Mouse (Mus musculus): ENCODE measurements around the gene Ceacam18. TPM values are rescaled to one million over a fixed set of nuclear protein-coding genes. Genes with fewer than 3 reads are reported as not detected.
"Not testable (repeated sequence)": the region's sequence is repeated elsewhere in the genome, so short reads cannot be mapped to it uniquely, and the experiment has no call there.

Ceacam18 gene
- polyA plus RNA-seq, 1 experiment from 2014 or later, result 0.05 TPM

DNA sequence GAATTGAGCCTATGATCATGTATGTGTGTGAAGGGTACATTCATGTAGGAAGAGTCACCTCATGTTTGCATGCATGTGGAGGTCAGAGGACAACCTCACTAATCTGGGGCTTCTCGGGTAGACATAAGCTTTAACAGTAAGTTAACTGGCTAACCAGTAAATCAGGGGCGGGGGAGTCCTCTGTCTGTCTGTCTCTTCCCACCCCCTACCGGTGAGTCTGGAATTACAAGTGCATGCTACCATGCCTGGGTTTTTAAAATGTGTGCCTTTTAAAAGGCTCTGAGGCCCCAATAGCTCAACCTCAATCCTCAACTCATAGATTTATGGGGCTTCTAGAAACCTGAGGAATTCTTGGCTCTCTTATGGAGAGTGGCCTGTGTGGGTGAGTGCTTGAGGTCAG is 34.1 kb downstream of the Ceacam18 start:
- H3K4me1 ChIP-seq (replicated peaks), result peaks cover 21% of the 10 kb centered on the region
- H3K9me3 ChIP-seq (replicated peaks), result no peaks in the 10 kb centered on the region
- WGBS (ENCODE audit: insufficient replicate concordance), result 13% methylated on average over 3 of the region's 3 CpGs
- no peaks in the 10 kb centered on the region for H3K27me3 ChIP-seq
- H3K4me2 ChIP-seq, result no peak overlapping the region
- no peak overlapping the region for H3K27ac ChIP-seq (replicated peaks)
- H3K9ac ChIP-seq, result no peak overlapping the region
- ATAC-seq (ENCODE audit: insufficient read depth), result no peak
- no peak overlapping the region for H3K4me3 ChIP-seq (replicated peaks)
- H3K36me3 ChIP-seq (replicated peaks), result no peaks in the 10 kb centered on the region

DNA sequence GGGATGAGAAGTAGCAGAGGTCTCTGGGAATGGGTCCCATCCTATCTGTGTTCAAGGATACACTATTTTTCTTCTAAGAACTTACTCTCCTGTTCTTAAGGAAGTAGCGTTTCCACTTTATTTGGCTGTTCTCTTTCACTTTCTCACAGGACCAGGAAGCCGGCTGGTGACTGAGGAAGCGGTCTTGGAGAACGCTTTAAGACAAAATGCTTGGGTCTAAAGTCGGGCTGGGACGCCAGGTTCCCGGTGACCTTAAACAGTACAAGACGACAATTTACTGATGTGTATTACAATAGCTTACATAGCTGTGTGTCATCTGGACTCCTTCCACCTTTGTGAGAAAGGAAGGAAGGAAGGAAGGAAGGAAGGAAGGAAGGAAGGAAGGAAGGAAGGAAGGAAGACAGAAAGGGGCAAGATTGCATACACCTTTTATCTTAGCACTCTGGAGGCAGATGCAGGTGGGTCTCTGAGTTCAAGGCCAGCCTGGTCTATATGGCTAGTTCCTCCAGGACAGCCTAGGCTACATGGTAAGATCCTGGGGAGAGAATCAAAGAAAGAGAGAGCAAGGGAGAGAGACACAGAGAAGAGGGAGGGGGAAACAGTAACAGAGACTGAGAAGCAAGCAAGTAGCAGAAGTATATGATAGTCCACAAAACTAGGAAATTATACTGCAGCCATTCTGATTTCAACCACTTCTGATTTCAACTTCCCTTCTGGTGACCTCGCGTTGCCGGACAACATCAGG is 36.7 kb downstream of the Ceacam18 start:
- H3K4me2 ChIP-seq, result peak overlapping the region; percentile 72
- peak overlapping the region; percentile 65 for H3K9ac ChIP-seq
- H3K9me3 ChIP-seq (replicated peaks), result no peaks in the 10 kb centered on the region
- H3K36me3 ChIP-seq (replicated peaks), result peaks cover 16% of the 10 kb centered on the region
- H3K27me3 ChIP-seq, result no peaks in the 10 kb centered on the region
- peak; percentile 26 for ATAC-seq (ENCODE audit: insufficient read depth)
- WGBS (ENCODE audit: insufficient replicate concordance), result 58% methylated on average over 11 of the region's 11 CpGs
- peaks cover 21% of the 10 kb centered on the region for H3K4me1 ChIP-seq (replicated peaks)
- peak overlapping the region; percentile 69 for H3K4me3 ChIP-seq (replicated peaks)
- H3K27ac ChIP-seq (replicated peaks), result no peak overlapping the region

DNA sequence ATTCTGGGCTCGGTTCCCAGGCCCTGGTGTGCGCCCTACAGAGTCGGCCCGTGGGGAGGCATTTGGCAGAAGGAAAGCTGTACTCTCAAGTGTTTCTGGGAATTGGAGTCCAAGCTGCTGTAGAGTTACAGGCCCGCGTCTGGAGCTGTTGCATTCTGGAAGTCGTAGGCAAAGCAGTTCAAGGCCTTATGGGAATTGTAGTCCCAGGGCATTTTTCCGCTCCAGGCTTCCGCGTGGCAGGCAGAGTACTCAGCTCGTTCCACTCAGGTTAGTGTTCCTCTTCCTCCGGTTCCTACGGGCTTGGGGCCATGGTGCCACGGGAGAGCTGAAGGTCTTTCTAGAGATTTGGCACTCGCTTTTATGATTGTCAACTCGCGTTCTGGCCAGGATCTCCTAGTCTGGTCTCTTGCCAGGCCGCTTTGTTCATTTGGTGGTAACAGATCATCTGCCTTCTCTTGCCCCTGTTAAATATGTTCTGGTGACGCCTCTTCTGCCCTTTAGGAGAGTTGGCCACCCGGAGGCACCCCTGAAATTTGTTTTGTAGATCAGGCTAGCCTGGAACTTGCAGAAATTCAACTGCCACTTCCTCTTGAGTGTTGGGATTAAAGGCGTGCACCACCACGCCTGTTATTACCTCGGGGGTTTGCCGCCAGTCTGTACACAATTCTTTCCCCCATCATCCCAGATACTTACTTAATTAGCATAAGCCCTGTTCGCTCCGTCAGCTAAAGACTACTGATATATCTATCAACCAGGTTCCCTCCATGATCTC is 37.5 kb downstream of the Ceacam18 start, which contains the start of gene Ctu1:
Gene Ctu1, plus strand, starts transcription at position 208 of the 772 bp plus-strand sequence.
- Histone ChIP-seq H3K36me3 (replicated peaks) (peaks cover 23% of the 10 kb centered on the region), H3K27ac (replicated peaks) (0 out of 2 replicates have a peak within 1 kb of the TSS, but pooled peaks have one; percentile 33), H3K4me1 (replicated peaks) (peaks cover 21% of the 10 kb centered on the region), H3K9ac (peak within 1 kb of the TSS; percentile 65), H3K27me3 (no peaks in the 10 kb centered on the region), H3K4me3 (replicated peaks) (peak within 1 kb of the TSS; percentile 69), H3K9me3 (replicated peaks) (no peaks in the 10 kb centered on the region), H3K4me2 (peak within 1 kb of the TSS; percentile 72)
- ATAC-seq (ENCODE audit: insufficient read depth), result peak; percentile 86
- under 1% methylated on average over 26 of the region's 26 CpGs for WGBS (ENCODE audit: insufficient replicate concordance)

DNA sequence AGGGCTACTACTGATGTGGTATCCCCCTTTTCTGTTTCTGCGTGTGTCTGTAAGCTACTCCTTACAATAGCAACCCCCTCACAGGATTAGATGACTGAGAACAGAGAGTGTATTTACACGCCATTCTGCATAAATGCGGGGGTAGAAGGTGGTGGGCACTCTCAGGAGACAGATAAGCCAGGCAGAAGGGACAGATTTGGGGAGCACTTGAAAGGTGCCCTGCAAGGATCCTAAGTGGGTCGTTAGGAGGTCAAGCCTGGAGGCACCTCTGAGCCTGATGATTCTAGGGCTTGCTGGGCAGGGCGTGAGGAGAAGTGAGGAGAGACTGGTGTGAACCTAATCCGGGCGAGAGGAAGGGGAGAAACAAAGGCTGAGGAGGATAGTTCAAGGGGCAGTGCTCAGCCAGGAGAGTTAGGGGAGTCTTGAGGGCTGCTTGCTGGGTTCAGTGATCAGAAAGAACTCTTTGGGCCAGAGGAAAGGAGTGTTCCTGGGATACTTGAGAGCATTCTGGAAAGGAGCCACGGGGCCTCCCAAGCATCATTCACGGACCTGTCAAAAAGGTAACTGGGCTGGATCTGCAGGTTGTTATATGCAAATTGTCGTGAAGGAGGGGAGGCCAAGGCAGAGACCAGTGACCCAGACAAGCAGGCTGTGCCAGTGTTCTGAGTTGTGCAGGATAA is 38.2 kb downstream of the Ceacam18 start:
- Histone ChIP-seq H3K36me3 (replicated peaks) (peaks cover 31% of the 10 kb centered on the region), H3K4me2 (peak overlapping the region; percentile 72), H3K4me3 (replicated peaks) (peak overlapping the region; percentile 69), H3K9ac (peak overlapping the region; percentile 65), H3K27ac (replicated peaks) (no peak overlapping the region), H3K9me3 (replicated peaks) (no peaks in the 10 kb centered on the region), H3K27me3 (no peaks in the 10 kb centered on the region), H3K4me1 (replicated peaks) (peaks cover 21% of the 10 kb centered on the region)
- WGBS (ENCODE audit: insufficient replicate concordance), result 17% methylated on average over 10 of the region's 10 CpGs
- ATAC-seq (ENCODE audit: insufficient read depth), result no peak

DNA sequence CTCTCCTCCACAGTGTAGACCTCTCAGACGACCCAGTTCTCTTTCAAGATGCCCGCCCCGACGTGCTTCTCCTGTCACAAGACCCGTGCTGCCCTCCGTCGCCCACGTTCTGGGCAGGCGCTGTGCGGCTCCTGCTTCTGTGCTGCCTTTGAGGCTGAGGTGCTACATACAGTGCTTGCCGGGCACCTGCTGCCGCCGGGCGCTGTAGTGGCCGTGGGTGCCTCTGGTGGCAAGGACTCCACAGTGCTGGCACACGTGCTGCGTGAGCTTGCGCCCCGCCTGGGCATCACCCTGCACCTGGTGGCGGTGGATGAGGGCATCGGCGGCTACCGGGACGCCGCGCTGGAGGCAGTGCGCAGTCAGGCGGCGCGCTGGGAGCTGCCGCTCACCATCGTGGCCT is 40.6 kb downstream of the Ceacam18 start:
- Histone ChIP-seq H3K4me3 (replicated peaks) (no peak overlapping the region), H3K9me3 (replicated peaks) (no peaks in the 10 kb centered on the region), H3K27me3 (no peaks in the 10 kb centered on the region), H3K36me3 (replicated peaks) (peaks cover 38% of the 10 kb centered on the region), H3K4me1 (replicated peaks) (peaks cover 21% of the 10 kb centered on the region), H3K4me2 (no peak overlapping the region), H3K9ac (no peak overlapping the region), H3K27ac (replicated peaks) (no peak overlapping the region)
- no peak for ATAC-seq (ENCODE audit: insufficient read depth)
- WGBS (ENCODE audit: insufficient replicate concordance), result 88% methylated on average over 32 of the region's 32 CpGs

DNA sequence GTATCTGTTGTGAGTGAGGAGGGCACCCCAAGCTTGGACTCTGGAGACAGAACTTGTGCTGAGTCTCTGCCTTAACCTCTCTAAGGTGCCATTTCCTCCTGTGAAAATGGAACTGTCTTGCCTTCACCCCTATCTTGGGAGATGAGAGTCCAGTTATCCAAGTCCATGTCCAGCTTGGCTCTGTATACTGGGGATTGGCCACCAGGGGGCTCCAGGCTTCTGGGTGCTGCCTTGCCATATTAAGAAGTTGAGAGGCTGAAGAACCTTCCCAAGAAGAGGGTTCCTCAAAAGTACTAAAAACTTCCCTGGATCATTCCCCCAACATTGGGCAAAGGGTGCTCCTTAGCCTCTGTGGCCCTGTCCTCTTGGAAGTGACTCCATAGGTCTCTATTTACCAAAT is 44.0 kb downstream of the Ceacam18 start:
- Histone ChIP-seq H3K27me3 (no peaks in the 10 kb centered on the region), H3K9ac (no peak overlapping the region), H3K9me3 (replicated peaks) (no peaks in the 10 kb centered on the region), H3K4me3 (replicated peaks) (no peak overlapping the region), H3K36me3 (replicated peaks) (peaks cover 38% of the 10 kb centered on the region), H3K27ac (replicated peaks) (no peak overlapping the region), H3K4me2 (no peak overlapping the region), H3K4me1 (replicated peaks) (no peaks in the 10 kb centered on the region; the same call in 1 of the 2 replicates)
- no peak for ATAC-seq (ENCODE audit: insufficient read depth)

DNA sequence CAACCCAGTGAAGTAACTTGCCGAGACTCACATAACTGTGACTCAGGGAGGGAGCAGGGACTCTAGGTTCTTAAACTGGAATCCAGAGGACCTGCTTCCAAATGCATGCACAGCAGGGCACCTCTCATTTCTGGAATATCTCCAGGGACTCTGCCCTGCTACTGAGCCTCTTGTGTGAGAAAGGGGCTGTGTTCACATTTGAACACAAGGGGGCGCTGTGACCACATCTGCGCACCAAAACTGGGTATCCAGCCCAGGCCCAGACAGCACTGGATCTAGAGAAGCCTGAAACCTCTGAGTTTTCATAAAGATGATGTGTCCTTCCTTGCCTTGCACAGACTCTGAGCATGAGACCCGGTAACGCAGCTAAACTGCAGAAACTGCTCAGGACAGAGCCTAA is 46.5 kb downstream of the Ceacam18 start:
- Histone ChIP-seq H3K9me3 (replicated peaks) (no peaks in the 10 kb centered on the region), H3K4me3 (replicated peaks) (no peak overlapping the region), H3K4me2 (no peak overlapping the region), H3K27ac (replicated peaks) (no peak overlapping the region), H3K36me3 (replicated peaks) (peaks cover 25% of the 10 kb centered on the region), H3K4me1 (replicated peaks) (no peaks in the 10 kb centered on the region; the same call in 1 of the 2 replicates), H3K9ac (no peak overlapping the region), H3K27me3 (no peaks in the 10 kb centered on the region)
- ATAC-seq (ENCODE audit: insufficient read depth), result no peak
- 23% methylated on average over 5 of the region's 5 CpGs for WGBS (ENCODE audit: insufficient replicate concordance)

DNA sequence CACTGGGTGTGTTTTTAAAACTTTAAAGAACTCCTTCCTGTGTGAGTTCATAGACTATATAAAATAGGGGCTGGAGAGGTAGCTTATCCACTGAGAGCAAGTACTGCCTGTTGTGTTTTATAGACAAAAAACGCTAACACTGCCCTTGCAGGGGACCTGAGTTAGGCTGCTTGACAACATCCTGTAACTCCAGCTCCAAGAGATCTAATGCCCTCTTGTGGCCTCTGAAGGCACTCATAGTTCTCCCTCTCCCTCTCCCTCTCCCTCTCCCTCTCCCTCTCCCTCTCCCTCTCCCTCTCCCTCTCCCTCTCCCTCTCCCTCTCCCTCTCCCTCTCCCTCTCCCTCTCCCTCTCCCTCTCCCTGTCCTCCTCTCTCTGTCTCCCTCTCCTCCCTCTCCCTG is 48.0 kb downstream of the Ceacam18 start:
- not testable (repeated sequence) for H3K4me3 ChIP-seq (replicated peaks); H3K4me1 ChIP-seq (replicated peaks)

DNA sequence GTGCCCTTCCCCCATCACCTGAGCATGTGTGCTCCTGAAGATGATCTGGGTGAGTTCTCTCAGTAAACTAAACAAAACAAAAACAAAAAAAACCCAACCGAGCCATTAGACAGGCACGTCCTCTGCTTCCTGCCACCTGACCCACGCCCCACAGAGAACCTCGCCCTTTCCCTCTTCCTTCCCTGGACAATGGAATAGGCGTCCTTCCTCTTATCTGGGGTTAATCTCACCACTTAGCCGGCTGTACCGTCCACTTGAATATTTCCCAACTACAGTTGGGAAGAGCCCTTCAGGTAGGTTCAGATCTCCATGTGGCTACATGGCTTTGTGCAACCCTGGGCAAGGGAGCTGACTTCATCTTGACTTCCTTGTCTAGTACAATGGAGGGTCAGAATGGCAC is 50.6 kb downstream of the Ceacam18 start:
- no peak overlapping the region for H3K4me2 ChIP-seq
- H3K9ac ChIP-seq, result no peak overlapping the region
- H3K4me1 ChIP-seq (replicated peaks), result no peaks in the 10 kb centered on the region
- ATAC-seq (ENCODE audit: insufficient read depth), result no peak
- 19% methylated on average over 7 of the region's 7 CpGs for WGBS (ENCODE audit: insufficient replicate concordance)
- H3K4me3 ChIP-seq (replicated peaks), result no peak overlapping the region
- no peaks in the 10 kb centered on the region for H3K9me3 ChIP-seq (replicated peaks)
- no peaks in the 10 kb centered on the region for H3K36me3 ChIP-seq (replicated peaks)
- no peaks in the 10 kb centered on the region for H3K27me3 ChIP-seq
- no peak overlapping the region for H3K27ac ChIP-seq (replicated peaks)

More for the DNA sequence above, 48.0 kb downstream of the Ceacam18 start:
- not testable (repeated sequence) for H3K36me3 ChIP-seq (replicated peaks); H3K4me2 ChIP-seq; ATAC-seq (ENCODE audit: insufficient read depth); H3K9ac ChIP-seq; H3K27me3 ChIP-seq; H3K9me3 ChIP-seq (replicated peaks); H3K27ac ChIP-seq (replicated peaks)
- 3% methylated on average over 1 of the region's 1 CpGs for WGBS (ENCODE audit: insufficient replicate concordance)

DNA sequence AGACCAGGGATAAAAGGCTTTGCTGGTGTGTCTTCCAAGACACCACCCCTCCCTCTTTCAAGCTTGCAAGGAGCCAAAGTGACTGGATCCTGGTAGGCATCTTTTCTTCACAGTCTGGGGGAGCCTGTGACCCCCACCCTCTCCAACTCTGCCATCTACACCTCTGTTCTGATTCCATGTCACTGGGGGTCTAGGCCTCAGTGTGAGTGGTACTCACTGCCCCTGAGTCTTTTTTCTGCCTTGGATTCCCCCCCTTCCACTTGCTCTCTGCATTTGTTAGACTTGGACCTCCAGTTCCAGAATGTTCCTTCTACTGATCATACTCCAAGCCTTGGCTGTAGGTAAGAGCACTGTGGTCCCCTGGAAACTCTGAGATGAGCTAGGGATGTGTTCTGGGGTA is 55.6 kb downstream of the Ceacam18 start, which contains the start of gene Klk14:
Gene Klk14, plus strand, starts transcription at position 301 of the 400 bp plus-strand sequence.
- Histone ChIP-seq H3K4me1 (replicated peaks) (no peaks in the 10 kb centered on the region), H3K4me2 (no peak within 1 kb of the TSS), H3K27me3 (no peaks in the 10 kb centered on the region), H3K27ac (replicated peaks) (no peak within 1 kb of the TSS), H3K9ac (no peak within 1 kb of the TSS), H3K36me3 (replicated peaks) (no peaks in the 10 kb centered on the region), H3K4me3 (replicated peaks) (no peak within 1 kb of the TSS), H3K9me3 (replicated peaks) (no peaks in the 10 kb centered on the region)
- ATAC-seq (ENCODE audit: insufficient read depth), result no peak
